Mouse (Mus musculus): ENCODE data around the gene Gm10188. TPM values are rescaled to one million over a fixed set of nuclear protein-coding genes. Genes with fewer than 3 reads are reported as not detected.

The Gm10188 gene
- polyA plus RNA-seq, 1 experiment from 2014 or later, result 0.24 TPM

DNA sequence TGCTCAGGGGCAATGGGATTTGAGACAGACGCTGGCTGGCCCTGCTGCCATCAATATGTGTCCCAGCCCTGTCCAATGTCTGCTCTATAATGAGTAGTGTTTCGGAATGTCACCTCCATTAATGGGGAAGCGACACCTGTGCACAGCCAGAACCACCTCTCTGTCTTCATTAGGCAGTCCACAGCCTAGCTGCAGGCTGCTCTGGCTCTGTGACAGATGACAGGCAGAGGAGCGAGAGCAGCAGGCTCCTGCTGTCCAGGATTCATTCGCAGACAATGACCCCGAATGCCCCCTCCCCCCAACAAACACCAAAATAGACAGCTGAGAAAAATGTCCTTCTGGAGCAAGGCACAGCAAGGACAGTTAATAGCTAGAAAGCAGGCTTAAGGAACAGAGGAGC is 16.5 kb downstream of the Gm10188 start:
- peak overlapping the region; percentile 72 for H3K27ac ChIP-seq
- H3K27me3 ChIP-seq (ENCODE audit: insufficient read depth, poor library complexity, severe bottlenecking), result peaks cover 26% of the 10 kb centered on the region; the same call in 1 of the 2 replicates
- H3K36me3 ChIP-seq, result no peaks in the 10 kb centered on the region
- DNase-seq (ENCODE audit: low spot score), result peak; percentile 47
- H3K4me3 ChIP-seq, result no peak overlapping the region
- no peaks in the 10 kb centered on the region for H3K9me3 ChIP-seq
- 26% methylated on average over 6 of the region's 6 CpGs for WGBS
- H3K4me1 ChIP-seq (replicated peaks), result peaks cover 45% of the 10 kb centered on the region

DNA sequence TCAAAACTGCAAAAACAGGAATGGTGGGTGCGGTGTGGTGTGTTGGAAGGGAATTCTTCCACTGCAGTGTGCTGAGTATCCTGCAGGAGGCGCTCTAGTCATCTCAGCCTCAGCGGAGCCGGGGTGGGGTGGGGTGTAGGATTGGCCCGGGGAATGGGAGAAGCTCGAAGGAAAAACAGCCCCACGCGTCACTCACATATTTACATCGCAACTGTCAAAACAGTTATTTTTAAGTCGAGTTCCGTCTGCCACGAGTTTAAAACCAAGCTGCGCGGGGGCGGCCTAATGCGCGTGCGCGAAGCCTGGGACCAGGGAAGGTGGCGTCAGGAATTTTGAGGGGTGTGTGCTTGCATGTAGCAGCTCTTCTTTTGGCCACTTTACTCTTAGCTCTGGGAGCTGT is 17.3 kb downstream of the Gm10188 start:
- peak overlapping the region; percentile 46 for H3K4me3 ChIP-seq
- DNase-seq (ENCODE audit: low spot score), result peak; percentile 72

DNA sequence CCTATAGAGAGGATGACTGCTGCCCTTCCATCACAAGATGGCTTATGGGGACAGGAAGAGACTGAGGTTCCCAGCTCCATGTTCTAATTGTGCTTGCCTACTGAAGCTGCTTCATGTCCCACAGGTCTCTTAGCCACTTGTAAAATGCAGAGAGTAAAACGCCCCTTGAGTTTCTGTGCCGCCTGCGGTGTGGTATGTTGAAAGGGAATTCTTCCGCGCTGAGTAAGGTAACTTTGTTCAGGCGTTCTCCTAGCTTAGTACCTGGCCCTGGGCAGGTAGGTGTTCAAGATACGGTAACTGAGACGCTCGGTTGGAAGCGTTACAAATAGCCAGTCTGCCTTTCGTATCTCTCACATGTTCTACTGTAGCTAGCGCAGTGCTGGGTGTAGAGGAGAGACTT is 17.9 kb downstream of the Gm10188 start:
- Histone ChIP-seq H3K4me1 (replicated peaks) (peaks cover 55% of the 10 kb centered on the region), H3K9me3 (no peaks in the 10 kb centered on the region), H3K27ac (no peak overlapping the region), H3K27me3 (ENCODE audit: insufficient read depth, poor library complexity, severe bottlenecking) (peaks cover 25% of the 10 kb centered on the region; the same call in 1 of the 2 replicates), H3K4me3 (0 out of 2 replicates have a peak overlapping the region, but pooled peaks have one; percentile 46), H3K36me3 (no peaks in the 10 kb centered on the region)
- no peak for DNase-seq (ENCODE audit: low spot score)
- 44% methylated on average over 12 of the region's 12 CpGs for WGBS

More for the DNA sequence above, 17.3 kb downstream of the Gm10188 start:
- Histone ChIP-seq H3K27me3 (ENCODE audit: insufficient read depth, poor library complexity, severe bottlenecking) (peaks cover 26% of the 10 kb centered on the region; the same call in 1 of the 2 replicates), H3K36me3 (no peaks in the 10 kb centered on the region), H3K27ac (peak overlapping the region; percentile 72; the same call in 1 of the 2 replicates), H3K9me3 (no peaks in the 10 kb centered on the region), H3K4me1 (replicated peaks) (peaks cover 54% of the 10 kb centered on the region)
- 6% methylated on average over 20 of the region's 20 CpGs for WGBS

DNA sequence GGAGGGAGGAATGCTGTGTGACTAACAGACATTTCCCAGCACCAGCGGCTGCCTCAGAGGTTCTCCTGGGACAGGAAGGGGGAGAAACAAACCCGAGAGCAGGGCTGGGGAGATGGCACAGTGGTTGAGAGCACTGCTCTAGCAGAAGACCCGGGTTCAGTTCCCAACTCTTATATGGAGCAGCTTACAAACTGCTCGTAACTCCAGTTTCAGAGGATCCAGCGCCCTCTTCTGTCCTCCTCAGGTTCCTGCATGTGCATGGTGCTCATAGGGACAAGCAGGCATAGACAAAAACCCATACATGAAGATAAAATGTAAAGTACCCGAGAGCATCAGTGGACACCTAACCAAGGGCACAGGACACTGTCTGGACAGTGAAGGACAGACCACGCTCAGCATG is 18.6 kb downstream of the Gm10188 start:
- H3K9me3 ChIP-seq, result no peaks in the 10 kb centered on the region
- H3K27me3 ChIP-seq (ENCODE audit: insufficient read depth, poor library complexity, severe bottlenecking), result peaks cover 20% of the 10 kb centered on the region; the same call in 1 of the 2 replicates
- no peak overlapping the region for H3K4me3 ChIP-seq
- no peaks in the 10 kb centered on the region for H3K36me3 ChIP-seq
- H3K4me1 ChIP-seq (replicated peaks), result peaks cover 62% of the 10 kb centered on the region
- no peak overlapping the region for H3K27ac ChIP-seq
- DNase-seq (ENCODE audit: low spot score), result peak; percentile 63
- 21% methylated on average over 7 of the region's 7 CpGs for WGBS

DNA sequence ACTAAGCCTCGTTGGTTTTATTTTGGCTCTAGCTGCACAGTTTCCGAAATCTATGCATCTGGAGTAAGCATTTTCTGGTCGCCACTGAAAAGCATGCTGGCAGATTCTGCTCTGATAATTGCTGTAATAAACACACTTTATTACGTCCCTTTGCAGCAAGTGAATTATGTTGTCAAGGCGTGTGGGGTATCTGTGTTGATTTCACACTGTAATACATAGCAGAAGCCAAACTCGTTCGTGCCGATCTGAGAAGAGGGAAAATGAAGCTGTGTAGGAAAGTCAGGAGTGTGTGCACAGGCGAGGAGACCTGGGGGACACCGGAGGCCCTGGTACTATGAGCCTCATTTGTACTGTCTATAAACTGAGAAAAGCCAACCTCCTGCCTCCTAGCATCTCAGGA is 20.2 kb downstream of the Gm10188 start:
- peaks cover 74% of the 10 kb centered on the region for H3K4me1 ChIP-seq (replicated peaks)
- WGBS, result 88% methylated on average over 10 of the region's 10 CpGs
- H3K4me3 ChIP-seq, result no peak overlapping the region
- H3K27me3 ChIP-seq (ENCODE audit: insufficient read depth, poor library complexity, severe bottlenecking), result peaks cover 20% of the 10 kb centered on the region; the same call in 1 of the 2 replicates
- no peak for DNase-seq (ENCODE audit: low spot score)
- H3K36me3 ChIP-seq, result no peaks in the 10 kb centered on the region
- H3K9me3 ChIP-seq, result no peaks in the 10 kb centered on the region
- no peak overlapping the region for H3K27ac ChIP-seq

DNA sequence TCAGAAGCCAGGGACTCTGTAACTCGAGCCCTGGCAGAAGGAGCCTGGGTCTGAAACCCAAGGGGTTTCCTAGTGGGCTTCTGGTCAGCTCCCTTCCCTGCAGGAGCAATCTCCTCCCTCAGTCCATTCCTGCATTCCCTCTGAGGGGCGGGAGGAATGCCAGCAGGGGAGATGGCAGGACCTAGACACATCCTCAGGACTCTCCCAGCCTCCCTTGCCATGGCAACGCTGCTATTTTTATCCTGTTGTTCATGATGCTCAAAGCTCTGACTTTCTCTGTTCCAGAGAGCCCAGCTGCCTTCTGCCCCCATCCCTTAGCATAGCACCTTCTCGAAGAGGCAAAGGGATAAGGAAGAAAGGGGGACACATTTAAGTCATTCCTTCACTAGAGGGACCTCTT is 21.4 kb downstream of the Gm10188 start:
- Histone ChIP-seq H3K27ac (peak overlapping the region; percentile 25), H3K4me3 (no peak overlapping the region), H3K9me3 (no peaks in the 10 kb centered on the region), H3K4me1 (replicated peaks) (peaks cover 76% of the 10 kb centered on the region), H3K36me3 (no peaks in the 10 kb centered on the region), H3K27me3 (ENCODE audit: insufficient read depth, poor library complexity, severe bottlenecking) (peaks cover 20% of the 10 kb centered on the region; the same call in 1 of the 2 replicates)
- WGBS, result 12% methylated on average over 4 of the region's 4 CpGs
- no peak for DNase-seq (ENCODE audit: low spot score)

DNA sequence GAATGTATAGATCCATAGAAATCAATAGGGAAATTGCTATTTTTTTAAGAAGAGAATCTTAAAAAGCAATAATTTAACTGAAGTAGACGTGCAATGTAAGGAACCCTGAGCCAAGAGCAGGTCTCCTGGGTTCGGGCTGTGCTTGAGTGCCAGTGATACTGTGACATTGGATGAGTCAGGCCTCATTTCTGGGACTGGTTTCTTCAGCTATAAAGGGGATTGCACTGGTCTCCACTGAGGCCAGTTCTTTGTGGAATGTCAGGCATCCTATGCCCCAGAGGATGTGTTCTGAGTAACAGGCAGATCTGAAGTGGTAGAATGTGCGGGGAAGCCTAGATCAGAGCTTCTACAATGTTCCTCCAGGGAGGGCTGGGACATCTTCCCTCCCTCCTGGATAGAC is 22.7 kb downstream of the Gm10188 start:
- no peak for DNase-seq (ENCODE audit: low spot score)
- no peak overlapping the region for H3K27ac ChIP-seq
- 85% methylated on average over 3 of the region's 3 CpGs for WGBS

DNA sequence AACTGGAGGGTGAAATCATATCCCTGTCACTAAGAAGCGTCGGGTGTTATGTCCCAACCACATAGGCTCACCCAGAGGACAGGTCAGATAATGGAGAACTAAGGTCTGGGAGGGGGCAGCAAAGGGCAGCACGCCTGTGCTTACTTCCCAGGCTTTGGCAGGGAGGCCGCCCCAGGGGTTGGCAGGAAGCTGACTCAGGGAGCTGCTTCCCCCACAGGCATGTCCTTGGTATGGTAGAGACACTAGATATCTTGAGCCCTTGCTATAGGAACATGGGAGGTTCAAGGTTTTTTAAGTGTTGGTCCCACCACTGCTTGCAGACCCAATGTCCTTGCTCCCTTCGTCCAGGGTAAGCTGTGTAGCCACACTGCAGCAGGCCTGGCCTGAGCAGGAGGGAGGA is 23.6 kb downstream of the Gm10188 start:
- no peak for DNase-seq (ENCODE audit: low spot score)
- Histone ChIP-seq H3K27ac (no peak overlapping the region), H3K4me3 (no peak overlapping the region), H3K36me3 (no peaks in the 10 kb centered on the region), H3K9me3 (no peaks in the 10 kb centered on the region), H3K27me3 (ENCODE audit: insufficient read depth, poor library complexity, severe bottlenecking) (peaks cover 17% of the 10 kb centered on the region; the same call in 1 of the 2 replicates), H3K4me1 (replicated peaks) (peaks cover 75% of the 10 kb centered on the region)
- 59% methylated on average over 5 of the region's 5 CpGs for WGBS

More for the DNA sequence above, 22.7 kb downstream of the Gm10188 start:
- Histone ChIP-seq H3K27me3 (ENCODE audit: insufficient read depth, poor library complexity, severe bottlenecking) (peaks cover 21% of the 10 kb centered on the region; the same call in 1 of the 2 replicates), H3K36me3 (no peaks in the 10 kb centered on the region), H3K4me3 (no peak overlapping the region), H3K4me1 (replicated peaks) (peaks cover 72% of the 10 kb centered on the region), H3K9me3 (no peaks in the 10 kb centered on the region)

DNA sequence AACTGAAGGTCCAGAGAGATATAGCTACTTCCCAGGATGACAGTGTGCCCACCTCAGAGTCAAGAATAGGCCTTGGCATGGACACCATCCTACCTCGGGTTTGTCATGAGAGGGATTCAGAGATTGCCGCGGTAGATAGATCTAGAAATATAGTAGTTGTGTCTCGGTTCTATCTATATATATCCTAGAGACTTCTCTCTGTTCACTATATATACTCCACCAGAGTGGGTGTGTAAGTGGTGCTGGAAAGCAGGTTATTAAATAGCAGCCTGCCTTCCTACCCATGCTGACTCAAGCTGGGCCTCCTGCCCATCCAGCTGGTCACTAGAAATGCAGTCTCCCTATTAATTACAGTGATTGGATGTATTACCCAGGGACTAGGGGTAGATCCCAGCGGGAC is 26.8 kb downstream of the Gm10188 start:
- H3K27ac ChIP-seq, result no peak overlapping the region
- H3K36me3 ChIP-seq, result peaks cover 6% of the 10 kb centered on the region
- WGBS, result 94% methylated on average over 5 of the region's 5 CpGs
- H3K4me3 ChIP-seq, result no peak overlapping the region
- peaks cover 27% of the 10 kb centered on the region for H3K27me3 ChIP-seq (ENCODE audit: insufficient read depth, poor library complexity, severe bottlenecking)
- DNase-seq (ENCODE audit: low spot score), result no peak
- H3K4me1 ChIP-seq (replicated peaks), result peaks cover 86% of the 10 kb centered on the region
- no peaks in the 10 kb centered on the region for H3K9me3 ChIP-seq

DNA sequence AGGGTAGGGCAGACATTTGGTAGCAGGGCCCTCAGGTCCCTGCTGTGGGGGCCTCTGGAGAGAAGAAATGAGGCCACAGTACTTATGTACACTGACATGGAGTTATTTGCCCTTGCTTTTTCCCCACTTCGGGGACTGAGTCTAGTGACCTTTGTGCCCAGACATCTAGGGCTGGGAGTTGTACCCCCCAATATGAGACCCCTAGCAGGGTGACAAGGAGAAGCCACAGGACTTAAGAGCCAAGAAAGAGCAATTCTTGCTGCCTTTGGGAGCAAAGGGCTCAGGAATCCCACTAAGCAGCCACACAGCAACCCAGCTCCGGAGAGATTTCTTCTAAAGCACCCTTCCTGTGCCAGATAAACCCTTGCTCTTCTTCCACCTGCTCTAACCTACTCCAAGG is 27.6 kb downstream of the Gm10188 start:
- peaks cover 6% of the 10 kb centered on the region for H3K36me3 ChIP-seq
- H3K4me3 ChIP-seq, result no peak overlapping the region
- H3K4me1 ChIP-seq (replicated peaks), result peaks cover 87% of the 10 kb centered on the region
- H3K27ac ChIP-seq, result peak overlapping the region; percentile 81
- H3K27me3 ChIP-seq (ENCODE audit: insufficient read depth, poor library complexity, severe bottlenecking), result peaks cover 27% of the 10 kb centered on the region
- WGBS, result 68% methylated on average over 2 of the region's 2 CpGs
- no peaks in the 10 kb centered on the region for H3K9me3 ChIP-seq
- DNase-seq (ENCODE audit: low spot score), result no peak

DNA sequence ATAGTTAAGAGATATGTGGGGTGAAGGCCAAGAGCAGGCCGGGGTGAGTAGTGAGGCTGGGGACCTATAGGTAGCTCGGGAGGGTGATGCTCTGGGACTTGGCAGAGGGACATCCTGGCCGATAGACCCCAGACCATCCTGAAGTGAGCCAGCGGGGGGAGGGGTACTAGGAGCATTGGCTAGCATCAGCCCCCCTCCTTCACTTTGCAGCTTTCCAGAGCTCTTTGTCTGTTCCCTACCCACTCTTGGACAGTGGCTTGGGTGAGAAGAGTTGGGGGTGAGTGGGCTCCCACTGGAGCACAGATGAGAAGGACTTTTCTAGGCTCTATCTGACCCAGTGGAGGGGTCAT is 28.1 kb downstream of the Gm10188 start:
- no peak overlapping the region for H3K4me3 ChIP-seq
- H3K36me3 ChIP-seq, result peaks cover 6% of the 10 kb centered on the region
- peaks cover 30% of the 10 kb centered on the region for H3K27me3 ChIP-seq (ENCODE audit: insufficient read depth, poor library complexity, severe bottlenecking)
- H3K27ac ChIP-seq, result peak overlapping the region; percentile 81
- peaks cover 89% of the 10 kb centered on the region for H3K4me1 ChIP-seq (replicated peaks)
- WGBS, result 29% methylated on average over 4 of the region's 4 CpGs
- no peaks in the 10 kb centered on the region for H3K9me3 ChIP-seq
- peak; percentile 5 for DNase-seq (ENCODE audit: low spot score)

DNA sequence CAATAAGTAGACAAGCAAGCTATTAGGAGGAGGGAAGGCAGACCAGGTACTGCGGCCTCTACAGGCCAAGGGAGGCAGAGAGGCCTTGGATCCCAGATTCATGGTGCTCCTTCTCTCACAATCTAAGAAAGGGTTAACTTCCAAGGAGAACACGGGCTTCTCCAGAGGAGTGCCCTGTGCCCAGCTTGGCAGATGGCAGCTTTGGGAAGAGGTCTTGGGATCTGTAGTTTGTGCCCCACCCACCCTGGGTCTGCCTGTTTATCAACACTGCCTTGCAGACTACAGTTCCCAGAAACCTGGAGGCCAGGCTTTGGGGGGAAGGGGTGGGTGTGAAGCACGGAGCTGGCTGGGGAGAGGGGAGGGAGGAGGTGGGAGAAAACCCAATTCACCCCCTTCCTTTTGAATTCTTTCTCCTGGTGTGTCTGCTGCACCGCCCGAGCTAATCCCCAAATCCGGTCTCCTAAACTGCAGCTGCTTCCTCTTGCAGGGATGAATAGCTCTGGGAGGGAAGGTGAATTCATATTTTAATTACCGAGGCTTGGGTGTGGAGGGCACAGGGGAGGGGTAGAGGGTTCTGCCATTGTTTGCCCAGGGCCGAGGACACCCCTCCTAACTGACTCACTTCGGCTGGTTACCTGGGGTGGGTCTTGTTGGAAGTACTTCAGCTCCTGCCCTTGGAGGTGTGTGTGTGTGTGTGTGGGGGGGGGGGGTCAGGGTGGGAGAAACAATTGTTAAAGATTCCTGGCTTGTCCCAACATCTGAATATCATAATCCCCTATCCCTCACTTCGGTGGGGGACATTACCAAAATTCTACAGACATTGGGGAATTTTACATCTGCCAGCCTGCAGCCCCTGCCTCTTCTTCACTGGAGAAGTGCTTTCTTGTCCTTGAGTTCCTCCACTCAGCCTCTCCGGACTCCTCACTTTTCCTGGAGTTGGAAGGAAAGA is 28.7 kb downstream of the Gm10188 start:
- WGBS, result 7% methylated on average over 11 of the region's 11 CpGs
- peak overlapping the region; percentile 81 for H3K27ac ChIP-seq
- H3K9me3 ChIP-seq, result no peaks in the 10 kb centered on the region
- peaks cover 89% of the 10 kb centered on the region for H3K4me1 ChIP-seq (replicated peaks)
- peak; percentile 65 for DNase-seq (ENCODE audit: low spot score)
- peaks cover 35% of the 10 kb centered on the region for H3K27me3 ChIP-seq (ENCODE audit: insufficient read depth, poor library complexity, severe bottlenecking)
- H3K36me3 ChIP-seq, result peaks cover 6% of the 10 kb centered on the region
- peak overlapping the region; percentile 36 for H3K4me3 ChIP-seq

DNA sequence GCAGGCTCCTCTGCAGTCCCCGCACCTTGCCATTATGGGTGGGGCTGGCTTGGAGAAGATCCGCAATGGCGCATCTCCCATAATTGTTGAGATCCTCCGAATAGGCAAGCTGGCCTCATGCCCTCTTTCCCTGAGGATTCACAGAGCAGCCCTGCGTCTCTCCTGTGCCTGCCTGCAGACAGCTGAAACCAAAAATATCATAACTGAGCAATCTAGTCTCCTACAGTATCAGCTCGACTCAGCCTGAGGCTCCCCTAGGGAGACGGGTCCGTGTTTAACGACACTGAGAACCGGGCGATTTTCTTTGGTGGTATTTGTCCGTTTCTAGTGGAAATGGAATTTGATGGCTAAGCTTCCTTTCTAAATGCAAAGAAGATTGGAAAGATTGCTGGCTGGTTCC is 29.6 kb downstream of the Gm10188 start:
- peak; percentile 4 for DNase-seq (ENCODE audit: low spot score)
- Histone ChIP-seq H3K27me3 (ENCODE audit: insufficient read depth, poor library complexity, severe bottlenecking) (peaks cover 38% of the 10 kb centered on the region), H3K9me3 (no peaks in the 10 kb centered on the region), H3K4me1 (replicated peaks) (peaks cover 91% of the 10 kb centered on the region), H3K36me3 (peaks cover 6% of the 10 kb centered on the region), H3K4me3 (peak overlapping the region; percentile 36), H3K27ac (peak overlapping the region; percentile 81)
- WGBS, result 14% methylated on average over 12 of the region's 12 CpGs

Data from hindbrain, embryonic 10.5 days (tissue).